Mouse (Mus musculus): ENCODE results near the gene Vcan. TPM values are rescaled to one million over a fixed set of nuclear protein-coding genes. Genes with fewer than 3 reads are reported as not detected.
A peak's percentile ranks its signal among the peaks of the same experiment; 100 is the strongest.
"Not testable (repeated sequence)": the region's sequence is repeated elsewhere in the genome, so short reads cannot be mapped to it uniquely, and the experiment has no call there.

Gene Vcan
- 1 to 10 TPM; 3.1 to 5.7 TPM for total RNA-seq (2021)
- long read RNA-seq, experiment 1 = 0 reads
- long read RNA-seq, experiment 2 = 0 reads

- intact Hi-C loops (cut with DNase I) = loop anchor here (10.0 kb wide), 1 partner anchor 353 kb away; no protein-coding TSS in a partner anchor
- Histone ChIP-seq H3K4me3 (peak within 1 kb of the TSS; percentile 86), H3K27ac (peak within 1 kb of the TSS; percentile 83)
- TF ChIP-seq CTCF (IDR thresholded peaks at IDR 0.05) = no peak
- DNase-seq = peak; percentile 54
Observed at GRCm38 (mm10) chr13:89741766-89742685, at the start of gene Vcan. Gene Vcan (minus strand): TSS chr13:89742509.

GRCm38 (mm10) chr13:89791475-89791874 is 49.2 kb upstream of the Vcan start:
- no peak overlapping the region for H3K27ac ChIP-seq
- H3K4me3 ChIP-seq = no peak overlapping the region
- no peak for TF ChIP-seq CTCF (IDR thresholded peaks at IDR 0.05)
- intact Hi-C loops (cut with DNase I) = no loop called here
- no peak for DNase-seq

GRCm38 (mm10) chr13:89782886-89783285 is 40.6 kb upstream of the Vcan start:
- no peak for TF ChIP-seq CTCF (IDR thresholded peaks at IDR 0.05)
- intact Hi-C loops (cut with DNase I) = loop anchor here (10.0 kb wide), 1 partner anchor 92 kb away; no protein-coding TSS in a partner anchor
- no peak for DNase-seq
- H3K4me3 ChIP-seq = no peak overlapping the region
- H3K27ac ChIP-seq = no peak overlapping the region

GRCm38 (mm10) chr13:89780276-89780675 is 38.0 kb upstream of the Vcan start:
- intact Hi-C loops (cut with DNase I) = loop anchor here (10.0 kb wide), 1 partner anchor 95 kb away; no protein-coding TSS in a partner anchor
- no peak for DNase-seq
- no peak for TF ChIP-seq CTCF (IDR thresholded peaks at IDR 0.05)
- no peak overlapping the region for H3K4me3 ChIP-seq
- H3K27ac ChIP-seq = no peak overlapping the region

- intact Hi-C loops (cut with DNase I) = loop anchor here (1.0 kb wide), 2 partner anchors 1062 to 1107 kb away; no protein-coding TSS in a partner anchor
- Histone ChIP-seq H3K27ac (no peak overlapping the region), H3K4me3 (no peak overlapping the region)
- DNase-seq = peak; percentile 68
- TF ChIP-seq CTCF (IDR thresholded peaks at IDR 0.05) = peak; percentile 72
Observed at GRCm38 (mm10) chr13:89779208-89779911, 37.1 kb upstream of the Vcan start.

GRCm38 (mm10) chr13:89777764-89778163 is 35.5 kb upstream of the Vcan start:
- Histone ChIP-seq H3K4me3 (no peak overlapping the region), H3K27ac (no peak overlapping the region)
- intact Hi-C loops (cut with DNase I) = no loop called here
- no peak for TF ChIP-seq CTCF (IDR thresholded peaks at IDR 0.05)
- DNase-seq = no peak

- no peak for TF ChIP-seq CTCF (IDR thresholded peaks at IDR 0.05)
- H3K27ac ChIP-seq = no peak overlapping the region
- intact Hi-C loops (cut with DNase I) = no loop called here
- DNase-seq = no peak
- H3K4me3 ChIP-seq = no peak overlapping the region
Observed at GRCm38 (mm10) chr13:89777146-89777545, 34.8 kb upstream of the Vcan start.

- H3K4me3 ChIP-seq = no peak overlapping the region
- DNase-seq = no peak
- TF ChIP-seq CTCF (IDR thresholded peaks at IDR 0.05) = no peak
- H3K27ac ChIP-seq = no peak overlapping the region
- intact Hi-C loops (cut with DNase I) = no loop called here
Observed at GRCm38 (mm10) chr13:89766551-89766950, 24.2 kb upstream of the Vcan start.

GRCm38 (mm10) chr13:89765966-89766365 is 23.7 kb upstream of the Vcan start:
- DNase-seq = no peak
- Histone ChIP-seq H3K27ac (no peak overlapping the region), H3K4me3 (no peak overlapping the region)
- intact Hi-C loops (cut with DNase I) = no loop called here
- TF ChIP-seq CTCF (IDR thresholded peaks at IDR 0.05) = no peak

- no peak for TF ChIP-seq CTCF (IDR thresholded peaks at IDR 0.05)
- H3K27ac ChIP-seq = no peak overlapping the region
- no peak overlapping the region for H3K4me3 ChIP-seq
- DNase-seq = no peak
- intact Hi-C loops (cut with DNase I) = no loop called here
Observed at GRCm38 (mm10) chr13:89762339-89762738, 20.0 kb upstream of the Vcan start.

- Histone ChIP-seq H3K27ac (no peak overlapping the region), H3K4me3 (no peak overlapping the region)
- intact Hi-C loops (cut with DNase I) = no loop called here
- no peak for TF ChIP-seq CTCF (IDR thresholded peaks at IDR 0.05)
- DNase-seq = no peak
Observed at GRCm38 (mm10) chr13:89756347-89756746, 14.0 kb upstream of the Vcan start.

- H3K4me3 ChIP-seq; intact Hi-C loops (cut with DNase I); DNase-seq; H3K27ac ChIP-seq: not testable (repeated sequence)
Observed at GRCm38 (mm10) chr13:89750562-89750961, 8.3 kb upstream of the Vcan start.

GRCm38 (mm10) chr13:89743201-89743600 is 892 bp upstream of the Vcan start:
- no peak for TF ChIP-seq CTCF (IDR thresholded peaks at IDR 0.05)
- intact Hi-C loops (cut with DNase I) = loop anchor here (10.0 kb wide), 1 partner anchor 352 kb away; no protein-coding TSS in a partner anchor
- Histone ChIP-seq H3K4me3 (no peak overlapping the region; the same call in 1 of the 2 replicates), H3K27ac (no peak overlapping the region)
- no peak for DNase-seq

Data from gastrocnemius, adult 2 months (tissue).